Mouse (Mus musculus) heart, embryonic 12.5 days (tissue): Measurements from ENCODE around the gene Gimap4. TPM values are rescaled to one million over a fixed set of nuclear protein-coding genes. Genes with fewer than 3 reads are reported as not detected.

Source experiments
- ATAC-seq: fragments of 200-750 bp; cut with Nextera tagmentation; 2 replicates; pipeline ENCODE4 v1.8.0; 2017; ENCODE audit warnings: moderate TSS enrichment, moderate library complexity; ENCODE audit not compliant: insufficient number of reproducible peaks, low FRiP score
- H3K27ac ChIP-seq: fragments of 300-500 bp; sonication (generic); 2 replicates; pipeline ENCODE4 v1.5.1; 2016; ENCODE audit warnings: mild to moderate bottlenecking, moderate library complexity; ENCODE audit not compliant: poor library complexity, severe bottlenecking
- H3K27me3 ChIP-seq: fragments of 300-500 bp; sonication (generic); replicated peaks from 2 replicates; pipeline ENCODE4 v1.6.1; 2016; ENCODE audit warnings: mild to moderate bottlenecking, moderate library complexity
- H3K36me3 ChIP-seq: fragments of 300-500 bp; sonication (generic); 2 replicates; pipeline ENCODE4 v1.6.1; 2016; ENCODE audit warnings: mild to moderate bottlenecking, moderate library complexity
- H3K4me1 ChIP-seq: fragments of 300-500 bp; sonication (generic); replicated peaks from 2 replicates; pipeline ENCODE4 v1.6.1; 2016; ENCODE audit warnings: mild to moderate bottlenecking
- H3K4me2 ChIP-seq: fragments of 300-500 bp; sonication (generic); 2 replicates; pipeline ENCODE4 v1.6.1; 2016; ENCODE audit warnings: mild to moderate bottlenecking, moderate library complexity
- H3K4me3 ChIP-seq: fragments of 300-500 bp; sonication (generic); 2 replicates; pipeline ENCODE4 v1.5.1; 2016; ENCODE audit warnings: mild to moderate bottlenecking
- H3K9ac ChIP-seq: fragments of 300-500 bp; sonication (generic); 2 replicates; pipeline ENCODE4 v1.6.1; 2016; ENCODE audit warnings: mild to moderate bottlenecking, moderate library complexity
- H3K9me3 ChIP-seq: fragments of 300-500 bp; sonication (generic); replicated peaks from 2 replicates; pipeline ENCODE4 v1.6.1; 2016; ENCODE audit warnings: mild to moderate bottlenecking, moderate library complexity
- WGBS: fragments of 180-500 bp; shearing (Covaris S2); methylation state at CpG from one replicate; pipeline ENCODE4 v1.1.7; 2016; 5-methylcytosine and 5-hydroxymethylcytosine counted together
- polyA plus RNA-seq: library from polyadenylated mRNA; unstranded; fragments of >200 nt; fragmentation: Nextera tagmentation; extraction: Ambion mirVana; gene quantifications from 2 replicates; pipeline ENCODE4 v1.2.1, GENCODE M21; 2016

Gene Gimap4
- polyA plus RNA-seq, 1 experiment from 2014 or later = 10.7 TPM

DNA sequence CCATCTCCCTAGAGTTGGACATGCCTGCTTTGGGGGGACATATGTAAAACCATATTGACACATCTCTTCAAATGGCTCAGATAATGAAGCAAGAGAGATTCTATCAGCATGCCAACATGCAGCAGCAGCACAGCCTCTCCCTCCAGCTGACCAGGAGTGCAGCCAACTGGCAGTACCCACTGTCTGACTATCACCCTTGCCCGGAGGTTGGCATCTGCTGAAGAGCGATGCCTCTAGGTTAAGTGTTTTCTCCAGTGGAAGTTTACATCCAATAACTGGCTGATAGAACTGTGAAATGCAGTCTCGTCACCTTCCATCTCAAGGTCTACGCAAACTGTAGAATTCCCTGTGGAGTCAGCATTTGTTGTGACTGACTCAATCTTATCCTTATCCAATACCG lies 53.3 kb downstream of the Gimap4 start:
- no peak for ATAC-seq
- Histone ChIP-seq H3K4me2 (no peak overlapping the region), H3K27me3 (peaks cover 26% of the 10 kb centered on the region), H3K9ac (no peak overlapping the region), H3K4me1 (peaks cover 20% of the 10 kb centered on the region), H3K27ac (no peak overlapping the region), H3K4me3 (no peak overlapping the region), H3K9me3 (no peaks in the 10 kb centered on the region), H3K36me3 (no peaks in the 10 kb centered on the region)
- WGBS = 76% methylated on average over 5 of the region's 5 CpGs

DNA sequence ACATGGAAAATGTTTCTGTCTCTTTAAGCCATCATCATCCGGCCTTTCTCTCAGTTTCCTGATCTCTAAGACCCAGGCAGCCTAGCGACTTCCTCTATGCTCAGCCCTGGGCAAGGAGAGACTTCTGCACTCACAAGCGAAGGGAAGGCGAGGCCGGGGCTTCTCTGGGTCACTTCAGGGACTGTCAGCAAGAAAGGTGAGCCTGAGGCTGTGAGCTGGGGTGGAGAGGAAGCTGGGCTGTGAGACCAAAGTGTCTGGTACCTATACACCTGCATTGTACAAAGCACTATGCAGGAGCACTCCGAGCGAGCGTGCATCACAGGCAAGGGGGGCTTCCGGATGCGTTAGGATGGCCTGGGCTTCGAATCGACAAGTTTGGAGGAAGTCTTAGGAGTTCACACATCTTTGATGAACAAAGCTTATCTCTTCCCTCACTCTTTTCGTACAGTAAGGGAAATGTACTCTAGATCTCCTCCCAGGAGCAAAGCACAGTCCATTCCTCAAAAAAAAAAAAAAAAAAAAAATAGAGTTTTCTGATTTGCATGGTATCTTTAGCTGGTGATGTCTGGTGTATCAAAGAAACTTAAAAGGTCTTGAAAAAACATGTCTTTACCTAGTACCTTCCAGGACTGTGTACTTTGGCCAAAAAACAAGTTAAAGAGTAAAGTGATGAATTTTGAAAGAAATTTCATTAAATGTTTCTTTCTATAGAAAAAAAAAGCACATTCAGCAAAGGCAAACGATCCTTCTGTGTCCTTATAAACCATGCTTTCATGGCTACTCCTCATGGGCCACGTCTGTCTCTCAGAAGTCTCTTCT lies 54.8 kb downstream of the Gimap4 start, which contains the start of gene Gimap1:
Gene Gimap1 (plus strand): TSS at position 94 of the 819 bp plus-strand sequence.
- Histone ChIP-seq H3K9me3 (no peaks in the 10 kb centered on the region), H3K4me3 (peak within 1 kb of the TSS; percentile 38), H3K4me2 (peak within 1 kb of the TSS; percentile 56), H3K27me3 (peaks cover 36% of the 10 kb centered on the region), H3K36me3 (no peaks in the 10 kb centered on the region), H3K27ac (peak within 1 kb of the TSS; percentile 74), H3K9ac (peak within 1 kb of the TSS; percentile 17; the same call in 1 of the 2 replicates), H3K4me1 (peaks cover 25% of the 10 kb centered on the region)
- WGBS = 44% methylated on average over 15 of the region's 15 CpGs
- ATAC-seq = 0 out of 2 replicates have a peak, but pooled peaks have one; percentile 69

DNA sequence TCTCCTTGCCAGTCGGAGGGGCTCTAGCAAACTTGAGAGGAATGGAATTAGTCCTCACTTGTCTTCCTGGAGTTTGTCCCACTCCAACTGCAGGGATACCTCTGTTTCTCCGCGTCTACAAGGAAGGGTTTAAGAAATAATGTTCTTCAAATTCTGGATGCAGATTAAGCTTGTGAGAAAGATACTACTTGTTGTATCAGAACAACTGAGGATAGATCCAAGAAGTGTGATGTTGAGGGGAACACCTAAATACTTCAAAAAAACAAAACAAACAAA lies 55.4 kb downstream of the Gimap4 start:
- no peaks in the 10 kb centered on the region for H3K9me3 ChIP-seq
- peaks cover 37% of the 10 kb centered on the region for H3K27me3 ChIP-seq
- peak overlapping the region; percentile 56 for H3K4me2 ChIP-seq
- ATAC-seq = no peak
- peak overlapping the region; percentile 33 for H3K4me3 ChIP-seq
- no peak overlapping the region for H3K9ac ChIP-seq
- WGBS = 62% methylated on average over 3 of the region's 3 CpGs
- H3K27ac ChIP-seq = peak overlapping the region; percentile 74; the same call in 1 of the 2 replicates
- peaks cover 25% of the 10 kb centered on the region for H3K4me1 ChIP-seq
- no peaks in the 10 kb centered on the region for H3K36me3 ChIP-seq

DNA sequence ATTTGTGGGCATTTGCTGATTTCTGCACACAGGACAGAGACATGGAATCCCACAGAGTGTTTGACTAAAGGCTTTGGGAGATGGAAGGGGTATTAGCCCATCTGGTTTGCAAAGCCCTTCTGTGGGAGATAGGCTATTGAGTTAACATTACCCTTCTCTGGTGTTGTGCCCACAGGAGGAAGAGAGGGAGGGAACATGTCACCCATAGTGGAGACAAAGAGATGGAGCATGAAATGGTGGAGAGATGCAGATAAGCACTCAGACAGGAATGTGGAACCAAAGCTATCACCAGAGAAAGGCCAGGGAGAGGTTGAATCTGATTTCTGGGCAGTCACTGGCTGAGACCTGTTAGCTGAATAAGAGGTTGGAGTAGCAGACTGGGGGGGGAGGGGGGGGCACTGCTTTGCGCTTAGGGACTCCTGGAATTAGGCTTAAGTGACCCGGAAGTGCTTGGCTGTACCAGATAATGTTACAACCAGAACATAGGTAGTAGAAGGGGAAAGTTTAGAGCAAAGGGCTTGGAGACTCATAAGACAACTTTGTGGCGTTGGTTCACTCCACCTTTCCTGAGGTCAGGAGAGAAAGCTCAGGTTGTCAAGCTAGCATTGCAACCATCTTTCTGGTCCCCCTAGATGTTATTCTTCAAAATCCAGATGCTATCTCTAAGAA lies 56.3 kb downstream of the Gimap4 start:
- H3K36me3 ChIP-seq = no peaks in the 10 kb centered on the region
- H3K9ac ChIP-seq = no peak overlapping the region
- H3K4me3 ChIP-seq = peak overlapping the region; percentile 21; the same call in 1 of the 2 replicates
- H3K9me3 ChIP-seq = no peaks in the 10 kb centered on the region
- peaks cover 38% of the 10 kb centered on the region for H3K27me3 ChIP-seq
- peaks cover 25% of the 10 kb centered on the region for H3K4me1 ChIP-seq
- WGBS = 57% methylated on average over 3 of the region's 3 CpGs
- no peak for ATAC-seq
- H3K27ac ChIP-seq = peak overlapping the region; percentile 75
- peak overlapping the region; percentile 54 for H3K4me2 ChIP-seq

DNA sequence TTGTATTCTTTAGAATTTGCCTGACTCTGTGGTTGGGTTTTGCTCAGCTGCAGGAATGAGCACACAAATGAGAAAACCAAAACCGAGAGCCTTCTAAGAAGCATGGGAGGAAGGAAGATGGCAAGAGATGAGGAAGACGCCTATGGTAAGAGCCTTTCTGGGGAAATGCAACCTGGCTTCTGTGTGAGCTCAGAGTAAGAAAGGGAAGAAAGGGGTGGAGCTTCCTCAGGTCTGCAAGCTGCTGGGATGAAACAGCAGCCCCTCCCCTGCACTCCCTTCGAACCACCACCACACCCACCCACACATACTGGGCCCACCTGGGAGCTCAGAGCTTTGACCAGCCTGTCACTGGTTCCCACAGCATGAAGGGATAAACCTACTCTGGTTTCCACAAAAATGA lies 56.9 kb downstream of the Gimap4 start:
- Histone ChIP-seq H3K36me3 (no peaks in the 10 kb centered on the region), H3K4me3 (no peak overlapping the region), H3K27ac (no peak overlapping the region), H3K9ac (no peak overlapping the region), H3K9me3 (no peaks in the 10 kb centered on the region), H3K27me3 (peaks cover 44% of the 10 kb centered on the region), H3K4me1 (peaks cover 28% of the 10 kb centered on the region), H3K4me2 (peak overlapping the region; percentile 54)
- WGBS = 39% methylated on average over 3 of the region's 3 CpGs
- ATAC-seq = no peak

Other genes starting within 250 kb of the Gimap4 start
- 17.1 and 20.4 TPM in 2 replicates for gene Zfp467, start 238.7 kb upstream of the Gimap4 start, polyA plus RNA-seq
- 0.61 and 0.64 TPM in 2 replicates for gene Sspo, start 236.3 kb upstream of the Gimap4 start, polyA plus RNA-seq
- 20.4 and 20.5 TPM in 2 replicates for gene Atp6v0e2, start 146.9 kb upstream of the Gimap4 start, polyA plus RNA-seq
- 8.6 and 9.1 TPM in 2 replicates for gene Lrrc61, start 129.8 kb upstream of the Gimap4 start, polyA plus RNA-seq
- gene Rarres2, start 111.8 kb upstream of the Gimap4 start, polyA plus RNA-seq = 24.7 and 26.4 TPM in 2 replicates
- gene Gm45021, start 94.9 kb upstream of the Gimap4 start, polyA plus RNA-seq = 1.5 TPM in 1 of 2 replicates, not detected in the other
- gene Repin1, start 90.7 kb upstream of the Gimap4 start, polyA plus RNA-seq = 32.1 and 32.7 TPM in 2 replicates
- gene Gm44965, start 90.6 kb upstream of the Gimap4 start, polyA plus RNA-seq = not detected in 2 replicates
- gene Zfp775, start 82.5 kb upstream of the Gimap4 start, polyA plus RNA-seq = 5.6 and 5.8 TPM in 2 replicates
- gene AI854703, start 57.8 kb upstream of the Gimap4 start, polyA plus RNA-seq = 1.3 TPM in 2 replicates
- 0.90 and 1.2 TPM in 2 replicates for gene Gimap8, start 37.3 kb upstream of the Gimap4 start, polyA plus RNA-seq
- 8.7 and 9.4 TPM in 2 replicates for gene Gimap9, start 8.4 kb upstream of the Gimap4 start, polyA plus RNA-seq
- 28.7 and 28.8 TPM in 2 replicates for gene Gimap6, start 23.7 kb downstream of the Gimap4 start, polyA plus RNA-seq
- 2.4 and 3.6 TPM in 2 replicates for gene Gm28053, start 34.1 kb downstream of the Gimap4 start, polyA plus RNA-seq
- gene Gimap7, start 34.1 kb downstream of the Gimap4 start, polyA plus RNA-seq = not detected in 2 replicates
- gene Gimap1, start 54.5 kb downstream of the Gimap4 start, polyA plus RNA-seq = 20.0 and 21.3 TPM in 2 replicates
- gene Gimap5, start 61.6 kb downstream of the Gimap4 start, polyA plus RNA-seq = 5.3 and 6.9 TPM in 2 replicates
- gene Gimap3, start 86.3 kb downstream of the Gimap4 start, polyA plus RNA-seq = not detected in 2 replicates
- gene Tmem176a, start 156.4 kb downstream of the Gimap4 start, polyA plus RNA-seq = 80.3 and 81.7 TPM in 2 replicates
- gene Tmem176b, start 156.9 kb downstream of the Gimap4 start, polyA plus RNA-seq = 226 and 236 TPM in 2 replicates
- not detected in 2 replicates for gene Aoc1, start 188.3 kb downstream of the Gimap4 start, polyA plus RNA-seq
- gene 1600015I10Rik, start 245.3 kb downstream of the Gimap4 start, polyA plus RNA-seq = 0.10 TPM in 1 of 2 replicates, not detected in the other